In genomic region chr9:121240242-121240641, GRCm38 (mm10) we compare ENCODE assay signal across 8 mouse cellular contexts. TPM values are rescaled to one million over a fixed set of nuclear protein-coding genes. Genes with fewer than 3 reads are reported as not detected.
DNase-seq lines count a peak whose midpoint lies in the region; ATAC-seq lines count a peak whose summit lies in the region.
"Not testable (repeated sequence)": the region's sequence is repeated elsewhere in the genome, so short reads cannot be mapped to it uniquely, and the experiment has no call there.

No protein-coding gene starts in this region.

- not testable (repeated sequence) for H3K4me2 ChIP-seq in forebrain, embryonic 16.5 days (ENCODE audit: low read length); hindbrain, embryonic 14.5 days (replicated peaks)

- not testable (repeated sequence) for H3K27ac ChIP-seq in forebrain, embryonic 16.5 days (ENCODE audit: low read length); hindbrain, embryonic 14.5 days

- H3K36me3 ChIP-seq in forebrain, embryonic 16.5 days (ENCODE audit: control insufficient read depth, insufficient read depth); hindbrain, embryonic 14.5 days (replicated peaks; ENCODE audit: control insufficient read depth, insufficient read depth): not testable (repeated sequence)

- peak; percentile 58 for DNase-seq in A20 (ENCODE audit: low read depth, low spot score)
- DNase-seq in T-cell, adult 2 months (ENCODE audit: low spot score), result peak; percentile 37
- peak; percentile 77 for DNase-seq in cerebellum, adult 9-10 months
- DNase-seq in hindbrain, embryonic 14.5 days (ENCODE audit: low spot score), result peak; percentile 88
- DNase-seq in left cerebral cortex, adult 11 months (ENCODE audit: low spot score), result peak; percentile 58
- peak; percentile 35 for DNase-seq in skeletal muscle tissue, adult 2 months (ENCODE audit: low read depth, low spot score)

- not testable (repeated sequence) for H3K4me3 ChIP-seq in forebrain, embryonic 16.5 days (replicated peaks; ENCODE audit: low read length); hindbrain, embryonic 14.5 days (replicated peaks; ENCODE audit: low read length)

- H3K9me3 ChIP-seq in forebrain, embryonic 16.5 days (ENCODE audit: control insufficient read depth, low read length); hindbrain, embryonic 14.5 days (ENCODE audit: control insufficient read depth, low read length): not testable (repeated sequence)

- 48% methylated on average over 5 of the region's 5 CpGs for WGBS in forebrain, embryonic 16.5 days
- WGBS in hindbrain, embryonic 14.5 days, result 36% methylated on average over 4 of the region's 5 CpGs

- not testable (repeated sequence) for H3K9ac ChIP-seq in forebrain, embryonic 16.5 days (replicated peaks; ENCODE audit: low read depth, low read length); hindbrain, embryonic 14.5 days

- not testable (repeated sequence) for H3K27me3 ChIP-seq in forebrain, embryonic 16.5 days (replicated peaks; ENCODE audit: control insufficient read depth, insufficient read depth, low read length); hindbrain, embryonic 14.5 days (ENCODE audit: control insufficient read depth, insufficient read depth, low read length)

- ATAC-seq in forebrain, embryonic 16.5 days, result peak; percentile 54; the same call in 1 of the 2 replicates
- ATAC-seq in hindbrain, embryonic 14.5 days (ENCODE audit: low FRiP score), result not testable (repeated sequence)
- ATAC-seq in megakaryocyte, adult 5-6 weeks (ENCODE audit: poor library complexity, severe bottlenecking), result peak; percentile 84

- H3K4me1 ChIP-seq in forebrain, embryonic 16.5 days (replicated peaks; ENCODE audit: control insufficient read depth, insufficient read depth, low read length); hindbrain, embryonic 14.5 days (replicated peaks; ENCODE audit: control insufficient read depth, insufficient read depth, low read length): not testable (repeated sequence)

RNA-seq across cellular contexts. Expression of gene Ulk4, which starts 36.8 kb away (rescaled TPM):
- 115 and 169 TPM in 2 replicates for polyA plus RNA-seq in forebrain, embryonic 16.5 days (2015; fragmentation: Nextera tagmentation; extraction: Ambion mirVana)
- 50.0 and 65.6 TPM in 2 replicates for polyA plus RNA-seq in hindbrain, embryonic 14.5 days (2014; fragmentation: Nextera tagmentation; extraction: Ambion mirVana)
- 0.20 TPM in 1 of 2 replicates, not detected in the other for total RNA-seq in megakaryocyte, adult 5-6 weeks (2015)
- 0.12 and 1.0 TPM in 2 replicates for total RNA-seq in megakaryocyte, adult 5-6 weeks (2017)

RNA-seq across cellular contexts. Expression of gene Trak1, which starts 57.1 kb away (rescaled TPM):
- polyA plus RNA-seq in forebrain, embryonic 16.5 days (2015; fragmentation: Nextera tagmentation; extraction: Ambion mirVana), result 85.1 and 92.2 TPM in 2 replicates
- polyA plus RNA-seq in hindbrain, embryonic 14.5 days (2014; fragmentation: Nextera tagmentation; extraction: Ambion mirVana), result 63.0 and 65.9 TPM in 2 replicates
- total RNA-seq in megakaryocyte, adult 5-6 weeks (2015), result 23.2 and 25.0 TPM in 2 replicates
- 20.0 and 22.0 TPM in 2 replicates for total RNA-seq in megakaryocyte, adult 5-6 weeks (2017)

Comparison
In these comparisons a context has a peak if more than half of its experiments do, and no peak if none do; other contexts are left out.
1. DNase-seq: peak in every context shown above with its lines; median percentile 88 in hindbrain, embryonic 14.5 days; 77 in cerebellum, adult 9-10 months; 58 in A20; 58 in left cerebral cortex, adult 11 months; 37 in T-cell, adult 2 months; 35 in skeletal muscle tissue, adult 2 months.